Mouse (Mus musculus) CH12.LX (cell line): ENCODE data around the gene Rab12. TPM values are rescaled to one million over a fixed set of nuclear protein-coding genes. Genes with fewer than 3 reads are reported as not detected.

Source experiments
- DNase-seq: peaks from one replicate; pipeline ENCODE4 v3.0.0-alpha.2; 2013; ENCODE audit errors: extremely low read depth
- H3K27ac ChIP-seq: 2 replicates; pipeline ENCODE4 v1.5.1; 2012; ENCODE audit warnings: low read depth, mild to moderate bottlenecking, control low read depth, moderate library complexity; ENCODE audit not compliant: insufficient read depth
- H3K27me3 ChIP-seq: replicated peaks from 2 replicates; pipeline ENCODE3; 2012; ENCODE audit warnings: inconsistent platforms
- H3K36me3 ChIP-seq, 2 experiments: replicated peaks in 1 of 2; 2 replicates each; pipeline versions ENCODE3 to v1.6.1; 2012; ENCODE audit warnings: inconsistent platforms in 1 of 2, low read length in 1 of 2, mild to moderate bottlenecking in 1 of 2, mixed read lengths in 1 of 2, moderate library complexity in 1 of 2; ENCODE audit not compliant: control insufficient read depth in 1 of 2, insufficient read depth in 1 of 2
- H3K4me1 ChIP-seq, 2 experiments: 2 replicates each; pipeline ENCODE4 v1.6.1; 2012; ENCODE audit warnings: inconsistent platforms in 1 of 2, moderate library complexity in 1 of 2; ENCODE audit not compliant: insufficient read depth in 2 of 2, control insufficient read depth in 1 of 2
- H3K4me2 ChIP-seq: 2 replicates; pipeline ENCODE4 v1.6.1; 2012; ENCODE audit warnings: low read depth, mild to moderate bottlenecking, control low read depth; ENCODE audit not compliant: poor library complexity, insufficient read depth, severe bottlenecking
- H3K4me3 ChIP-seq, 3 experiments: fragments of 150-350 bp in 1 of 3; sonication (generic) in 1 of 3; replicated peaks in 1 of 3; 2 replicates each; pipeline versions ENCODE3 to v1.5.1; 2011 to 2012; ENCODE audit warnings: low read depth in 2 of 3, low read length in 2 of 3, mild to moderate bottlenecking in 2 of 3, moderate library complexity in 2 of 3, control low read depth in 1 of 3, improper control_type of control experiment in 1 of 3, inconsistent platforms in 1 of 3, mixed read lengths in 1 of 3; ENCODE audit not compliant: poor library complexity in 1 of 3
- H3K79me2 ChIP-seq: replicated peaks from 2 replicates; pipeline ENCODE4 v1.6.1; 2012; ENCODE audit warnings: mild to moderate bottlenecking, moderate library complexity; ENCODE audit not compliant: control insufficient read depth, poor library complexity, insufficient read depth, severe bottlenecking; ENCODE audit errors: extremely low read depth
- H3K9ac ChIP-seq: 2 replicates; pipeline ENCODE4 v1.6.1; 2012; ENCODE audit warnings: low read depth, mild to moderate bottlenecking, control low read depth, moderate library complexity; ENCODE audit not compliant: insufficient read depth
- H3K9me3 ChIP-seq: replicated peaks from 2 replicates; pipeline ENCODE3; 2012; ENCODE audit warnings: low read length, inconsistent platforms, mixed read lengths
- BHLHE40 ChIP-seq: IDR thresholded peaks from 2 replicates; pipeline ENCODE4 v1.6.1; 2011; ENCODE audit warnings: mild to moderate bottlenecking, low read depth, low read length, improper control_type of control experiment
- E2F4 ChIP-seq: IDR thresholded peaks from 2 replicates; pipeline ENCODE4 v1.6.1; 2011; ENCODE audit warnings: low read depth, low read length, improper control_type of control experiment; ENCODE audit not compliant: insufficient replicate concordance
- ELF1 ChIP-seq: IDR thresholded peaks from 2 replicates; pipeline ENCODE4 v1.6.1; 2014; ENCODE audit warnings: low read depth, mild to moderate bottlenecking, inconsistent platforms, low read length, improper control_type of control experiment
- IRF4 ChIP-seq: IDR thresholded peaks from 2 replicates; pipeline ENCODE4 v1.6.1; 2014; ENCODE audit warnings: low read depth, mild to moderate bottlenecking, inconsistent platforms, low read length, improper control_type of control experiment
- JUN ChIP-seq: IDR thresholded peaks from 2 replicates; pipeline ENCODE4 v1.6.1; 2011; ENCODE audit warnings: low read depth, mild to moderate bottlenecking, low read length, improper control_type of control experiment, moderate library complexity; ENCODE audit not compliant: insufficient read depth
- KAT2A ChIP-seq: IDR thresholded peaks from 2 replicates; pipeline ENCODE4 v1.6.1; 2012; ENCODE audit warnings: low read length, improper control_type of control experiment, inconsistent platforms; ENCODE audit not compliant: insufficient replicate concordance
- MAFK ChIP-seq: IDR thresholded peaks from 2 replicates; pipeline ENCODE4 v1.6.1; 2011; ENCODE audit warnings: low read length, improper control_type of control experiment; ENCODE audit not compliant: insufficient replicate concordance
- MAX ChIP-seq: IDR thresholded peaks from 2 replicates; pipeline ENCODE4 v1.6.1; 2011; ENCODE audit warnings: low read length, improper control_type of control experiment
- MEF2A ChIP-seq: IDR thresholded peaks from 2 replicates; pipeline ENCODE4 v1.6.1; 2014; ENCODE audit warnings: low read depth, mild to moderate bottlenecking, inconsistent platforms, low read length, improper control_type of control experiment, borderline replicate concordance
- POLR2A ChIP-seq: IDR thresholded peaks from 2 replicates; pipeline ENCODE4 v1.6.1; 2011; ENCODE audit warnings: low read depth, mild to moderate bottlenecking, improper control_type of control experiment, low read length
- SMC3 ChIP-seq: IDR thresholded peaks from 2 replicates; pipeline ENCODE4 v1.6.1; 2011; ENCODE audit warnings: low read depth, low read length, improper control_type of control experiment
- TBP ChIP-seq: conservative IDR thresholded peaks from 2 replicates; pipeline ENCODE4 v1.6.1; 2011; ENCODE audit warnings: low read depth, low read length, improper control_type of control experiment
- TCF12 ChIP-seq: IDR thresholded peaks from 2 replicates; pipeline ENCODE4 v1.6.1; 2014; ENCODE audit warnings: low read depth, mild to moderate bottlenecking, inconsistent platforms, low read length, improper control_type of control experiment
- ZKSCAN1 ChIP-seq: IDR thresholded peaks from 2 replicates; pipeline ENCODE4 v1.6.1; 2012; ENCODE audit warnings: low read depth, inconsistent platforms, low read length, improper control_type of control experiment, borderline replicate concordance
- ZMIZ1 ChIP-seq: IDR thresholded peaks from 2 replicates; pipeline ENCODE4 v1.6.1; 2012; ENCODE audit warnings: low read depth, mild to moderate bottlenecking, inconsistent platforms, low read length, improper control_type of control experiment
- ZNF384 ChIP-seq: IDR thresholded peaks from 2 replicates; pipeline ENCODE4 v1.6.1; 2012; ENCODE audit warnings: low read depth, low read length, improper control_type of control experiment, inconsistent platforms
- dilution Hi-C: fragments of 300-500 bp; cut with MboI; formaldehyde crosslinking; loops from 2 replicates; pipeline ENCODE4 v1.14.3; 2020; ENCODE audit warnings: low sequenced_read_pairs; ENCODE audit not compliant: extremely low pct_unique_long_range_greater_than_20kb, extremely low pct_ligation_motif_present
- in situ Hi-C: fragments of 300-500 bp; cut with MboI; formaldehyde crosslinking; loops from 3 replicates; pipeline ENCODE4 v1.14.3; 2019; ENCODE audit warnings: low sequenced_read_pairs, low pct_ligation_motif_present, low pct_unique_long_range_greater_than_20kb, mixed read lengths
- polyA plus RNA-seq: library from polyadenylated mRNA; unstranded; fragments of >175 nt; gene quantifications from 2 replicates; pipeline ENCODE4 v1.2.1, GENCODE M21; 2012; ENCODE audit warnings: low read depth; ENCODE audit not compliant: insufficient read length
- total RNA-seq, 2 experiments: library from RNA; depleted of rRNA; stranded (reverse); fragments of 300-350 nt in 1 of 2; fragments of >200 nt in 1 of 2; gene quantifications; 2 replicates each; pipeline ENCODE4 v1.2.3; 2012 to 2014

Gene Rab12
- total and polyA plus RNA-seq, 3 experiments, result 8.4 to 17.1 (median 13.5) TPM

DNA sequence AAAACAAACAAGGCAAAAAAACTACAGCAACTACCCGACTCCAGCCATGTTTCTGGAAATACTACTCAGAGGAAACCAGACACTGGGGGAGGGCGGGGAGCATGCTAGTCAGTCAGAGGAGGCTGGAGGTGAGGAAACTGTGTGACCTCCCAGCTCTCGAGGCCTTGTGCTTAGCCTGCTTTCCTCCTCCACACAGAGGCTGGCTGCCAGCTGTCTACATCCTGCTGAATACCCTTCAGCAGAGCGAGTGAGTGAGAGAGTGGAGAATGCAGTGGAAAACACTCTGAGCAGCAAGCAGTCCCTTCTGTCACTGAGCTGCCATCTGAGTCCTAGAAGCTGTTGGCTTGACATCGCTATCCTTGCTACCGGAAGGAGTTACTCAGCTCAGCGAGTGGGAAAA, 44.7 kb upstream of the Rab12 start:
- in situ Hi-C loops, result no loop called here
- H3K4me3 ChIP-seq, result no peak overlapping the region
- peaks cover 80% of the 10 kb centered on the region for H3K9me3 ChIP-seq

DNA sequence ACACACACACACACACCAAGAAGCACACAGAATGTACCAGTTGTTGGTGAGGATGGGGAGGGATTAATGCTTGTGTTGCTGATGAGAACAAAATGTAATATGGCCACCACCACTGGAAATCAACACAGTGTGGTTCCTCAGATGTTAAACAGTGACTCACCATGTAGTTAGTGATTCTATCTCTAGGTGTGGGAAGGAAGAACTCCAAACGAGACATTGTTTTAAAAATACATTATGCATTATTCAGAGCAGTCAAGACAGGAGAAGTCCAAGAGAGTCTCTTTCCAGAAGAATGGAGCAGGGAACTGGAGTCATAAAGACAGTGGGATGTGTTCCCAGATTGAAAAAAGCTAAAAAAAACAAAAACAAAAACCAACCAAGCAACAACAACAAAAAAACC, 44.0 kb upstream of the Rab12 start:
- in situ Hi-C loops, result no loop called here
- dilution Hi-C loops, result no loop called here
- H3K36me3 ChIP-seq, result no peaks in the 10 kb centered on the region

More for the DNA sequence above, 44.7 kb upstream of the Rab12 start:
- H3K27ac ChIP-seq, result no peak overlapping the region
- no peak for TF ChIP-seq TCF12
- TF ChIP-seq POLR2A, result no peak
- TF ChIP-seq JUN, result no peak
- TF ChIP-seq MAFK, result no peak
- TF ChIP-seq E2F4, result no peak
- no peaks in the 10 kb centered on the region for H3K36me3 ChIP-seq
- DNase-seq, result no peak
- no peak overlapping the region for H3K4me2 ChIP-seq
- no peaks in the 10 kb centered on the region for H3K79me2 ChIP-seq
- H3K27me3 ChIP-seq, result no peaks in the 10 kb centered on the region
- H3K4me1 ChIP-seq, result no peaks in the 10 kb centered on the region
- H3K9ac ChIP-seq, result no peak overlapping the region
- dilution Hi-C loops, result no loop called here

DNA sequence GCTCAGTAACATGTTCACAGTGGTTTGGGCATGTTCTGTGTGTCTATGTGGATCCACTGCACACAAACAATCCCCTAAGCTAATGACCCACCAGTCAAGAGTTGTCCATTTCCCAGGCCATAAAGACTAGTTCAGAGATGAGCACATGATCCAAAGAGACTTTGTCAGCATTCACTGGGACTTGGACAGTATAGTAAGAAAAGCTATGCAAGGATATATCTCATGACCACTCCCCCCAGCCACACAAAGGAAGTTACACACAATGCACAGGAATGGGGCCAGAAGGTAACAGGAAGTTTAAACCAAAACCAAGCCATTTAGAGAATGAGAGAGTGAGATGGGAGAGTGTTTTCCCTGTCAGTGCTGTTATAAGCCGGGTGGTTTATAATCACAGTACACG, 41.9 kb upstream of the Rab12 start:
- no peak overlapping the region for H3K27ac ChIP-seq
- H3K4me1 ChIP-seq, result no peaks in the 10 kb centered on the region
- H3K4me3 ChIP-seq, result no peak overlapping the region
- no peak overlapping the region for H3K4me2 ChIP-seq
- dilution Hi-C loops, result no loop called here
- H3K9ac ChIP-seq, result no peak overlapping the region
- TF ChIP-seq E2F4 (no peak), BHLHE40 (no peak), MEF2A (no peak), TBP (no peak), ZKSCAN1 (no peak), ELF1 (no peak), MAX (no peak), IRF4 (no peak), ZMIZ1 (no peak), KAT2A (no peak)
- TF ChIP-seq, all 38 proteins: peak for 0
- no peak for DNase-seq
- Histone ChIP-seq H3K27me3 (no peaks in the 10 kb centered on the region), H3K79me2 (no peaks in the 10 kb centered on the region), H3K36me3 (no peaks in the 10 kb centered on the region), H3K9me3 (peaks cover 79% of the 10 kb centered on the region)
- in situ Hi-C loops, result no loop called here

More for the DNA sequence above, 44.0 kb upstream of the Rab12 start:
- no peak for DNase-seq
- no peak for TF ChIP-seq MAX
- no peak for TF ChIP-seq SMC3
- TF ChIP-seq ZNF384, result no peak
- TF ChIP-seq BHLHE40, result no peak
- no peaks in the 10 kb centered on the region for H3K27me3 ChIP-seq
- no peak overlapping the region for H3K9ac ChIP-seq
- no peak overlapping the region for H3K4me2 ChIP-seq
- H3K27ac ChIP-seq, result no peak overlapping the region
- no peaks in the 10 kb centered on the region for H3K79me2 ChIP-seq
- peaks cover 84% of the 10 kb centered on the region for H3K9me3 ChIP-seq
- no peaks in the 10 kb centered on the region for H3K4me1 ChIP-seq
- no peak overlapping the region for H3K4me3 ChIP-seq
